Mouse (Mus musculus) MEL (cell line): ENCODE measurements around the gene Pyurf. TPM values are rescaled to one million over a fixed set of nuclear protein-coding genes. Genes with fewer than 3 reads are reported as not detected.

Experiments
- DNase-seq: peaks from one replicate; pipeline ENCODE4 v3.0.0; 2011; ENCODE audit warnings: low read depth, low spot score
- H3K27ac ChIP-seq: 2 replicates; pipeline ENCODE4 v1.5.1; 2012; ENCODE audit warnings: low read depth, mild to moderate bottlenecking, control low read depth, low read length, moderate library complexity; ENCODE audit not compliant: control insufficient read depth
- H3K27me3 ChIP-seq, 2 experiments: fragments of 150-350 bp in 1 of 2; sonication (generic) in 1 of 2; 2 replicates each; pipeline ENCODE4 v1.6.1; 2012; ENCODE audit warnings: low read length in 2 of 2, mild to moderate bottlenecking in 2 of 2, improper control_type of control experiment in 1 of 2, moderate library complexity in 1 of 2; ENCODE audit not compliant: insufficient read depth in 2 of 2, control insufficient read depth in 1 of 2
- H3K36me3 ChIP-seq, 2 experiments: 2 replicates each; pipeline ENCODE4 v1.6.1; 2012 to 2014; ENCODE audit warnings: low read length in 2 of 2, improper control_type of control experiment in 1 of 2, inconsistent platforms in 1 of 2, mild to moderate bottlenecking in 1 of 2; ENCODE audit not compliant: insufficient read depth in 2 of 2, control insufficient read depth in 1 of 2
- H3K4me1 ChIP-seq, 2 experiments: fragments of 150-350 bp in 1 of 2; sonication (generic) in 1 of 2; 2 replicates each; pipeline ENCODE4 v1.6.1; 2012; ENCODE audit warnings: low read length in 2 of 2, improper control_type of control experiment in 1 of 2, mild to moderate bottlenecking in 1 of 2; ENCODE audit not compliant: insufficient read depth in 2 of 2, control insufficient read depth in 1 of 2
- H3K4me3 ChIP-seq, 2 experiments: fragments of 150-350 bp in 1 of 2; sonication (generic) in 1 of 2; 2 replicates each; pipeline ENCODE4 v1.5.1; 2012; ENCODE audit warnings: low read depth in 2 of 2, low read length in 2 of 2, mild to moderate bottlenecking in 2 of 2, moderate library complexity in 2 of 2, control low read depth in 1 of 2, improper control_type of control experiment in 1 of 2; ENCODE audit not compliant: control insufficient read depth in 1 of 2, insufficient read depth in 1 of 2
- H3K79me2 ChIP-seq: 2 replicates; pipeline ENCODE4 v1.6.1; 2012; ENCODE audit warnings: mild to moderate bottlenecking, low read length, moderate library complexity; ENCODE audit not compliant: control insufficient read depth, poor library complexity, insufficient read depth
- H3K9ac ChIP-seq: 2 replicates; pipeline ENCODE4 v1.6.1; 2012; ENCODE audit warnings: low read depth, mild to moderate bottlenecking, control low read depth, low read length, moderate library complexity; ENCODE audit not compliant: control insufficient read depth, poor library complexity, severe bottlenecking
- H3K9me3 ChIP-seq: fragments of 150-350 bp; sonication (generic); replicated peaks from 2 replicates; pipeline ENCODE4 v1.6.1; 2012; ENCODE audit warnings: mild to moderate bottlenecking, low read length, improper control_type of control experiment, moderate library complexity; ENCODE audit not compliant: insufficient read depth
- CHD1 ChIP-seq: IDR thresholded peaks from 2 replicates; pipeline ENCODE4 v1.6.1; 2012; ENCODE audit warnings: low read depth, mild to moderate bottlenecking, inconsistent platforms, low read length, improper control_type of control experiment
- ELF1 ChIP-seq: IDR thresholded peaks from 2 replicates; pipeline ENCODE4 v1.6.1; 2014; ENCODE audit warnings: low read depth, mild to moderate bottlenecking, inconsistent platforms, low read length, improper control_type of control experiment, moderate library complexity
- EP300 ChIP-seq, 2 experiments: IDR thresholded peaks; 2 replicates each; pipeline ENCODE4 v1.6.1; 2011; ENCODE audit warnings: improper control_type of control experiment in 2 of 2, low read length in 2 of 2, low read depth in 1 of 2, mild to moderate bottlenecking in 1 of 2
- ETS1 ChIP-seq: IDR thresholded peaks from 2 replicates; pipeline ENCODE4 v1.6.1; 2012; ENCODE audit warnings: low read depth, mild to moderate bottlenecking, inconsistent platforms, low read length, improper control_type of control experiment, moderate library complexity
- GATA1 ChIP-seq: IDR thresholded peaks from 2 replicates; pipeline ENCODE4 v1.6.1; 2011; ENCODE audit warnings: low read depth, low read length, improper control_type of control experiment
- HCFC1 ChIP-seq: IDR thresholded peaks from 2 replicates; pipeline ENCODE4 v1.6.1; 2012; ENCODE audit warnings: low read depth, mild to moderate bottlenecking, inconsistent platforms, low read length, improper control_type of control experiment, moderate library complexity
- MAFK ChIP-seq: IDR thresholded peaks from 2 replicates; pipeline ENCODE4 v1.6.1; 2011; ENCODE audit warnings: low read depth, mild to moderate bottlenecking, low read length, improper control_type of control experiment, borderline replicate concordance
- MAZ ChIP-seq: IDR thresholded peaks from 2 replicates; pipeline ENCODE4 v1.6.1; 2012; ENCODE audit warnings: low read depth, mild to moderate bottlenecking, inconsistent platforms, low read length, improper control_type of control experiment
- MXI1 ChIP-seq: IDR thresholded peaks from 2 replicates; pipeline ENCODE4 v1.6.1; 2011; ENCODE audit warnings: mild to moderate bottlenecking, low read depth, low read length, improper control_type of control experiment
- MYB ChIP-seq: IDR thresholded peaks from 2 replicates; pipeline ENCODE4 v1.6.1; 2011; ENCODE audit warnings: mild to moderate bottlenecking, low read depth, low read length, improper control_type of control experiment
- NELFE ChIP-seq: IDR thresholded peaks from 2 replicates; pipeline ENCODE4 v1.6.1; 2011; ENCODE audit warnings: low read depth, low read length, improper control_type of control experiment
- NRF1 ChIP-seq: IDR thresholded peaks from 2 replicates; pipeline ENCODE4 v1.6.1; 2014; ENCODE audit warnings: low read depth, mild to moderate bottlenecking, inconsistent platforms, low read length, improper control_type of control experiment, moderate library complexity; ENCODE audit not compliant: poor library complexity, insufficient read depth, severe bottlenecking
- RCOR1 ChIP-seq: IDR thresholded peaks from 2 replicates; pipeline ENCODE4 v1.6.1; 2012; ENCODE audit warnings: low read depth, mild to moderate bottlenecking, inconsistent platforms, low read length, improper control_type of control experiment
- SIN3A ChIP-seq: IDR thresholded peaks from 2 replicates; pipeline ENCODE4 v1.6.1; 2012; ENCODE audit warnings: low read length, improper control_type of control experiment, inconsistent platforms
- TBP ChIP-seq: IDR thresholded peaks from 2 replicates; pipeline ENCODE4 v1.8.0; 2011; ENCODE audit warnings: low read depth, low read length, improper control_type of control experiment
- ZC3H11A ChIP-seq: IDR thresholded peaks from 2 replicates; pipeline ENCODE4 v1.6.1; 2012; ENCODE audit warnings: low read depth, mild to moderate bottlenecking, inconsistent platforms, low read length, improper control_type of control experiment
- ZMIZ1 ChIP-seq: IDR thresholded peaks from 2 replicates; pipeline ENCODE4 v1.6.1; 2012; ENCODE audit warnings: low read depth, mild to moderate bottlenecking, inconsistent platforms, low read length, improper control_type of control experiment, moderate library complexity
- ZNF384 ChIP-seq: IDR thresholded peaks from 2 replicates; pipeline ENCODE4 v1.6.1; 2012; ENCODE audit warnings: low read depth, mild to moderate bottlenecking, inconsistent platforms, low read length, improper control_type of control experiment
- polyA plus RNA-seq, 2 experiments: library from polyadenylated mRNA; stranded (reverse) in 1 of 2; unstranded in 1 of 2; fragments of >175 nt in 1 of 2; fragments of >200 nt in 1 of 2; gene quantifications; 2 replicates each; pipeline versions ENCODE4 v1.2.1 to v1.2.4; 2012; ENCODE audit warnings: low replicate concordance in 2 of 2, low read depth in 1 of 2; ENCODE audit not compliant: insufficient read length in 2 of 2, insufficient read depth in 1 of 2, missing spikeins in 1 of 2
- total RNA-seq: library from RNA; depleted of rRNA; stranded (reverse); fragments of 300-350 nt; gene quantifications from 2 replicates; pipeline ENCODE4 v1.2.3, GENCODE M21; 2012

Gene Pyurf
- total and polyA plus RNA-seq, 3 experiments, result 2.9 to 3.3 TPM; not detected in 1

- TF ChIP-seq CHD1 (peak; percentile 97; the same call in 1 of the 2 replicates), MXI1 (peak; percentile 66; the same call in 1 of the 2 replicates), ELF1 (peak; percentile 48), NRF1 (peak; percentile 33; the same call in 1 of the 2 replicates), RCOR1 (0 out of 2 replicates have a peak, but pooled peaks have one; percentile 11), MYB (peak; percentile 52), HCFC1 (peak; percentile 78), GATA1 (no peak), EP300 (IDR thresholded peaks at IDR 0.05; ENCODE audit: low read depth in 1 of 2, low read length in 2 of 2) (peak in 1 of 2 experiments; percentile 49; a peak in 1 of 4 replicates), ZMIZ1 (peak; percentile 93)
Measured at GRCm38 (mm10) chr6:57702743-57703499, 11.0 kb upstream of the Pyurf start (continued).

- H3K9ac ChIP-seq, result peak within 1 kb of the TSS; percentile 89
- no peak for DNase-seq
- no peak for TF ChIP-seq HCFC1
- TF ChIP-seq ETS1, result no peak
- TF ChIP-seq MYB, result no peak
- no peak for TF ChIP-seq NELFE
- TF ChIP-seq MAZ, result peak; percentile 84
- no peak; the same call in 1 of the 2 replicates for TF ChIP-seq TBP
- no peak for TF ChIP-seq MAFK
- no peak for TF ChIP-seq ZNF384
- TF ChIP-seq SIN3A, result peak; percentile 11; the same call in 1 of the 2 replicates
- H3K4me3 ChIP-seq, result peak within 1 kb of the TSS; percentile 79 to 85
- no peaks in the 10 kb centered on the region for H3K27me3 ChIP-seq
- H3K27ac ChIP-seq, result peak within 1 kb of the TSS; percentile 78
- peaks cover under 1 to 8% of the 10 kb centered on the region in 2 experiments; a peak in 2 of 4 replicates for H3K4me1 ChIP-seq
- H3K9me3 ChIP-seq, result no peaks in the 10 kb centered on the region
- peaks cover 0 to 13% of the 10 kb centered on the region in 2 experiments; a peak in 2 of 4 replicates for H3K36me3 ChIP-seq
- H3K79me2 ChIP-seq, result peaks cover 3% of the 10 kb centered on the region; the same call in 1 of the 2 replicates
Measured at GRCm38 (mm10) chr6:57702376-57702742, 10.5 kb upstream of the Pyurf start, which contains the start of gene Lancl2. TSS of gene Lancl2 (plus strand) at chr6:57702540.

GRCm38 (mm10) chr6:57701686-57702085 is 9.8 kb upstream of the Pyurf start:
- Histone ChIP-seq H3K4me1 (peaks cover 0 to 6% of the 10 kb centered on the region in 2 experiments; a peak in 2 of 4 replicates), H3K4me3 (peak overlapping the region in 1 of 2 experiments; percentile 85; a peak in 2 of 4 replicates)

More at GRCm38 (mm10) chr6:57701686-57702085, 9.8 kb upstream of the Pyurf start:
- Histone ChIP-seq H3K79me2 (peaks cover 3% of the 10 kb centered on the region; the same call in 1 of the 2 replicates), H3K27ac (no peak overlapping the region), H3K36me3 (peaks cover 0 to 13% of the 10 kb centered on the region in 2 experiments; a peak in 2 of 4 replicates), H3K9ac (no peak overlapping the region), H3K27me3 (no peaks in the 10 kb centered on the region), H3K9me3 (no peaks in the 10 kb centered on the region)
- TF ChIP-seq ZC3H11A (no peak), GATA1 (0 out of 2 replicates have a peak, but pooled peaks have one; percentile 27)
- DNase-seq, result peak; percentile 25
